ENCODE assay signal across 12 mouse cellular contexts in genomic region chr7:127217901-127218642, GRCm38 (mm10). TPM values are rescaled to one million over a fixed set of nuclear protein-coding genes. Genes with fewer than 3 reads are reported as not detected.
DNase-seq lines count a peak whose midpoint lies in the region; ATAC-seq and TF ChIP-seq lines count a peak whose summit lies in the region.
"Had no signal": no experiment of that assay in that cellular context is flagged by ENCODE, and none has a peak within 500 bp of the region (broad histone marks: within the 10 kb centered on the region; RNA-seq: fewer than 3 reads in every experiment).

No protein-coding gene starts in this region.

- DNase-seq in gastrocnemius, adult 2 months, result no peak
- no peak for DNase-seq in gastrocnemius, postnatal 10 days
- DNase-seq in induced T-regulatory cell, adult 2 months (ENCODE audit: low read depth), result peak; percentile 86
- no peak for DNase-seq in left cerebral cortex, adult 8-10 months (ENCODE audit: low spot score in 2 of 2)
- no peak for DNase-seq in left cerebral cortex, postnatal 36 days (ENCODE audit: low spot score in 2 of 2)
- no peak for DNase-seq in frontal cortex, postnatal 36 days (ENCODE audit: low spot score in 2 of 2)
- DNase-seq: adrenal gland, postnatal 14 days; cerebellum, postnatal 10 days had no signal

- peak; percentile 81 for ATAC-seq in CD4-positive, CD25-positive, alpha-beta regulatory T cell, adult 4 months

- peak overlapping the region; percentile 28 for H3K4me3 ChIP-seq in gastrocnemius, adult 2 months
- H3K4me3 ChIP-seq in olfactory bulb, adult 2 months (ENCODE audit: insufficient read depth, low read depth, low read length), result peak overlapping the region; percentile 2; the same call in 1 of the 2 replicates
- H3K4me3 ChIP-seq: limb, embryonic 15.5 days had no signal

- no peak overlapping the region for H3K27ac ChIP-seq in gastrocnemius, adult 2 months
- H3K27ac ChIP-seq in olfactory bulb, adult 2 months (ENCODE audit: insufficient read depth, low read depth, low read length), result no peak overlapping the region
- H3K27ac ChIP-seq: hindbrain, embryonic 14.5 days; limb, embryonic 15.5 days had no signal

- no peak for TF ChIP-seq CTCF in gastrocnemius, adult 2 months (IDR thresholded peaks at IDR 0.05)
- TF ChIP-seq CTCF in olfactory bulb, adult 2 months (IDR thresholded peaks at IDR 0.05; ENCODE audit: insufficient read depth, low read depth, low read length), result no peak

- no peak for TF ChIP-seq POLR2A in olfactory bulb, adult 2 months (IDR thresholded peaks at IDR 0.05; ENCODE audit: insufficient read depth, low read depth, low read length)

- 86% methylated on average over 10 of the region's 10 CpGs for WGBS in olfactory bulb, adult 2 months

- H3K4me1 ChIP-seq in olfactory bulb, adult 2 months (ENCODE audit: control insufficient read depth, insufficient read depth, low read length), result peaks cover 8% of the 10 kb centered on the region

- intact Hi-C loops in gastrocnemius, adult 2 months (cut with DNase I), result no loop called here
- intact Hi-C loops in left cerebral cortex, postnatal 36 days (cut with DNase I), result no loop called here

RNA-seq across cellular contexts. Expression of gene Mylpf, which starts 9.4 kb away (rescaled TPM):
- over 10,000 TPM; 24,727 to 33,034 TPM for total RNA-seq in gastrocnemius, adult 2 months (2021)
- over 10,000 TPM; 46,059 to 51,168 TPM for total RNA-seq in gastrocnemius, postnatal 10 days (2021)
- polyA plus RNA-seq in CD4-positive, CD25-positive, alpha-beta regulatory T cell, adult 4 months (2017; shearing (Covaris generic)), result 10 to 100 TPM; 25.4 to 31.5 TPM
- not detected in 2 replicates for polyA plus RNA-seq in olfactory bulb, adult 2 months (2012; ENCODE audit: insufficient read depth, insufficient read length, low replicate concordance, missing spikeins)
- 10 to 100 TPM in 2 of 4 experiments, 1 to 10 TPM in 2; 1.9 to 21.6 (median 9.2) TPM for total RNA-seq in left cerebral cortex, adult 8-10 months (2022)
- 1 to 10 TPM; 1.7 to 3.9 TPM for total RNA-seq in left cerebral cortex, postnatal 36 days (2021)

RNA-seq across cellular contexts. Expression of gene Tbc1d10b, which starts 9.8 kb away (rescaled TPM):
- total RNA-seq in gastrocnemius, adult 2 months (2021), result 10 to 100 TPM; 31.6 to 32.8 TPM
- 10 to 100 TPM; 38.6 to 45.1 TPM for total RNA-seq in gastrocnemius, postnatal 10 days (2021)
- polyA plus RNA-seq in CD4-positive, CD25-positive, alpha-beta regulatory T cell, adult 4 months (2017; shearing (Covaris generic)), result 10 to 100 TPM; 12.5 to 18.4 TPM
- polyA plus RNA-seq in olfactory bulb, adult 2 months (2012; ENCODE audit: insufficient read depth, insufficient read length, low replicate concordance, missing spikeins), result not detected in 2 replicates
- total RNA-seq in left cerebral cortex, adult 8-10 months (2022), result 100 to 1,000 TPM in 2 of 4 experiments, 10 to 100 TPM in 2; 89.4 to 105 (median 96.9) TPM
- 100 to 1,000 TPM in 1 of 2 experiments, 10 to 100 TPM in 1; 90.8 to 101 TPM for total RNA-seq in left cerebral cortex, postnatal 36 days (2021)

RNA-seq across cellular contexts. Expression of gene Zfp553, which starts 14.8 kb away (rescaled TPM):
- 1 to 10 TPM; 4.2 to 5.1 TPM for total RNA-seq in gastrocnemius, adult 2 months (2021)
- total RNA-seq in gastrocnemius, postnatal 10 days (2021), result 1 to 10 TPM; 5.5 to 7.3 TPM
- 1 to 10 TPM; 6.6 to 7.9 TPM for polyA plus RNA-seq in CD4-positive, CD25-positive, alpha-beta regulatory T cell, adult 4 months (2017; shearing (Covaris generic))
- not detected in 2 replicates for polyA plus RNA-seq in olfactory bulb, adult 2 months (2012; ENCODE audit: insufficient read depth, insufficient read length, low replicate concordance, missing spikeins)
- total RNA-seq in left cerebral cortex, adult 8-10 months (2022), result 10 to 100 TPM; 18.2 to 21.2 (median 21.0) TPM
- total RNA-seq in left cerebral cortex, postnatal 36 days (2021), result 10 to 100 TPM; 18.6 to 19.4 TPM

RNA-seq across cellular contexts. Expression of gene Sept1, which starts 14.9 kb away (rescaled TPM):
- 1 to 10 TPM in 1 of 2 experiments, under 1 TPM in 1; 0.89 to 2.1 TPM for total RNA-seq in gastrocnemius, adult 2 months (2021)
- total RNA-seq in gastrocnemius, postnatal 10 days (2021), result 1 to 10 TPM; 6.9 to 7.5 TPM
- polyA plus RNA-seq in CD4-positive, CD25-positive, alpha-beta regulatory T cell, adult 4 months (2017; shearing (Covaris generic)), result 100 to 1,000 TPM; 819 to 912 TPM
- 2,394 TPM in 1 of 2 replicates, not detected in the other for polyA plus RNA-seq in olfactory bulb, adult 2 months (2012; ENCODE audit: insufficient read depth, insufficient read length, low replicate concordance, missing spikeins)
- 1 to 10 TPM; 3.1 to 7.1 (median 5.4) TPM for total RNA-seq in left cerebral cortex, adult 8-10 months (2022)
- 1 to 10 TPM; 3.2 to 5.6 TPM for total RNA-seq in left cerebral cortex, postnatal 36 days (2021)

RNA-seq across cellular contexts. Expression of gene Cd2bp2, which starts 22.2 kb away (rescaled TPM):
- total RNA-seq in gastrocnemius, adult 2 months (2021), result 10 to 100 TPM; 27.2 to 32.4 TPM
- 10 to 100 TPM; 36.7 to 41.1 TPM for total RNA-seq in gastrocnemius, postnatal 10 days (2021)
- 10 to 100 TPM; 39.7 to 51.9 TPM for polyA plus RNA-seq in CD4-positive, CD25-positive, alpha-beta regulatory T cell, adult 4 months (2017; shearing (Covaris generic))
- polyA plus RNA-seq in olfactory bulb, adult 2 months (2012; ENCODE audit: insufficient read depth, insufficient read length, low replicate concordance, missing spikeins), result not detected in 2 replicates
- total RNA-seq in left cerebral cortex, adult 8-10 months (2022), result 100 to 1,000 TPM in 2 of 4 experiments, 10 to 100 TPM in 2; 89.7 to 111 (median 98.2) TPM
- total RNA-seq in left cerebral cortex, postnatal 36 days (2021), result 10 to 100 TPM; 81.4 to 89.5 TPM

Comparison
In these comparisons a context has a peak if more than half of its experiments do, and no peak if none do; other contexts are left out.
1. RNA of gene Mylpf, which starts 9.4 kb away (total RNA-seq): 46,059 to 51,168 TPM in gastrocnemius, postnatal 10 days and 24,727 to 33,034 TPM in gastrocnemius, adult 2 months; 1.9 to 21.6 TPM in left cerebral cortex, adult 8-10 months and 1.7 to 3.9 TPM in left cerebral cortex, postnatal 36 days; every median in the first group is over 1,000 times any median in the second.